In genomic region chr11:80090555-80091164, GRCm38 (mm10) we compare ENCODE assay signal across 9 mouse cellular contexts. TPM values are rescaled to one million over a fixed set of nuclear protein-coding genes. Genes with fewer than 3 reads are reported as not detected.
DNase-seq lines count a peak whose midpoint lies in the region; ATAC-seq and TF ChIP-seq lines count a peak whose summit lies in the region.
"Had no signal": no experiment of that assay in that cellular context is flagged by ENCODE, and none has a peak within 500 bp of the region (broad histone marks: within the 10 kb centered on the region; RNA-seq: fewer than 3 reads in every experiment).

No protein-coding gene starts in this region.

- H3K4me1 ChIP-seq in kidney, postnatal 0 days (replicated peaks; ENCODE audit: insufficient read depth, low read length): no peaks in the 10 kb centered on the region
- 0 out of 2 replicates have a peak, but pooled peaks cover 3% of the 10 kb centered on the region for H3K4me1 ChIP-seq in embryonic fibroblast, embryonic 13.5 days (ENCODE audit: control insufficient read depth, insufficient read depth, low read length)
- peaks cover 8% of the 10 kb centered on the region for H3K4me1 ChIP-seq in limb, embryonic 12.5 days (replicated peaks)
- peaks cover 16% of the 10 kb centered on the region for H3K4me1 ChIP-seq in neural tube, embryonic 13.5 days (replicated peaks)
- peaks cover 3% of the 10 kb centered on the region; the same call in 1 of the 2 replicates for H3K4me1 ChIP-seq in thymus, adult 2 months (replicated peaks; ENCODE audit: control insufficient read depth, insufficient read depth, low read length)

- ATAC-seq in kidney, postnatal 0 days (replicated peaks; ENCODE audit: low FRiP score, low read depth): no peak
- ATAC-seq in limb, embryonic 12.5 days (ENCODE audit: insufficient number of reproducible peaks, insufficient read depth, low FRiP score, low TSS enrichment, low read depth): no peak
- ATAC-seq in neural tube, embryonic 13.5 days (ENCODE audit: low read depth): no peak
- ATAC-seq in CD4-positive, CD25-positive, alpha-beta regulatory T cell, adult 4 months: no peak
- ATAC-seq: Patski had no signal

- H3K9ac ChIP-seq in kidney, postnatal 0 days (ENCODE audit: low read depth, low read length): 0 out of 2 replicates have a peak overlapping the region, but pooled peaks have one; percentile 93
- peak overlapping the region; percentile 97; the same call in 1 of the 2 replicates for H3K9ac ChIP-seq in limb, embryonic 12.5 days (replicated peaks)
- 0 out of 2 replicates have a peak overlapping the region, but pooled peaks have one; percentile 97 for H3K9ac ChIP-seq in neural tube, embryonic 13.5 days

- DNase-seq in kidney, postnatal 0 days (ENCODE audit: low spot score): no peak
- no peak for DNase-seq in kidney, postnatal 25 days
- no peak for DNase-seq in thymus, adult 2 months
- DNase-seq in thymus, postnatal 0 days (ENCODE audit: low spot score): no peak

- TF ChIP-seq POLR2A in embryonic fibroblast, embryonic 13.5 days (IDR thresholded peaks at IDR 0.05; ENCODE audit: low read depth, low read length): no peak
- TF ChIP-seq POLR2A in thymus, adult 2 months (IDR thresholded peaks at IDR 0.05; ENCODE audit: control insufficient read depth, extremely low read depth, insufficient read depth, low read length, poor library complexity): no peak

- TF ChIP-seq CTCF in kidney, postnatal 0 days (IDR thresholded peaks at IDR 0.05; ENCODE audit: low read depth): no peak
- no peak for TF ChIP-seq CTCF in embryonic fibroblast, embryonic 13.5 days (IDR thresholded peaks at IDR 0.05; ENCODE audit: borderline replicate concordance, insufficient read depth, low read length)
- no peak for TF ChIP-seq CTCF in thymus, adult 2 months (IDR thresholded peaks at IDR 0.05; ENCODE audit: borderline replicate concordance, control insufficient read depth, extremely low read depth, insufficient read depth, low read length, poor library complexity)

- H3K27ac ChIP-seq in kidney, postnatal 0 days: no peak overlapping the region
- H3K27ac ChIP-seq in embryonic fibroblast, embryonic 13.5 days (ENCODE audit: insufficient read depth, low read length): no peak overlapping the region
- no peak overlapping the region for H3K27ac ChIP-seq in limb, embryonic 12.5 days
- no peak overlapping the region for H3K27ac ChIP-seq in neural tube, embryonic 13.5 days (replicated peaks)
- no peak overlapping the region for H3K27ac ChIP-seq in thymus, adult 2 months (ENCODE audit: control insufficient read depth, insufficient read depth, low read length)

- H3K4me2 ChIP-seq in kidney, postnatal 0 days (ENCODE audit: low read length): peak overlapping the region; percentile 75
- peak overlapping the region; percentile 64 for H3K4me2 ChIP-seq in limb, embryonic 12.5 days
- H3K4me2 ChIP-seq in neural tube, embryonic 13.5 days: peak overlapping the region; percentile 95

- no peaks in the 10 kb centered on the region for H3K9me3 ChIP-seq in kidney, postnatal 0 days (replicated peaks; ENCODE audit: low read length)
- H3K9me3 ChIP-seq in limb, embryonic 12.5 days: no peaks in the 10 kb centered on the region
- H3K9me3 ChIP-seq in neural tube, embryonic 13.5 days: no peaks in the 10 kb centered on the region

- WGBS in kidney, postnatal 0 days: 46% methylated on average over 3 of the region's 3 CpGs
- 72% methylated on average over 3 of the region's 3 CpGs for WGBS in limb, embryonic 12.5 days
- 60% methylated on average over 3 of the region's 3 CpGs for WGBS in neural tube, embryonic 13.5 days
- WGBS in thymus, adult 2 months: 47% methylated on average over 3 of the region's 3 CpGs

- H3K36me3 ChIP-seq in kidney, postnatal 0 days (ENCODE audit: insufficient read depth, low read length): 0 out of 2 replicates have a peak, but pooled peaks cover 6% of the 10 kb centered on the region
- peaks cover 17% of the 10 kb centered on the region for H3K36me3 ChIP-seq in limb, embryonic 12.5 days
- H3K36me3 ChIP-seq in neural tube, embryonic 13.5 days: peaks cover 3% of the 10 kb centered on the region; the same call in 1 of the 2 replicates
- H3K36me3 ChIP-seq in thymus, adult 2 months (ENCODE audit: control insufficient read depth, insufficient read depth, low read length): peaks cover 4% of the 10 kb centered on the region; the same call in 1 of the 2 replicates

- peak overlapping the region; percentile 99; the same call in 1 of the 2 replicates for H3K4me3 ChIP-seq in kidney, postnatal 0 days (replicated peaks; ENCODE audit: low read depth, low read length)
- H3K4me3 ChIP-seq in embryonic fibroblast, embryonic 13.5 days (ENCODE audit: insufficient read depth, low read length): 0 out of 2 replicates have a peak overlapping the region, but pooled peaks have one; percentile 3
- peak overlapping the region; percentile 99 for H3K4me3 ChIP-seq in limb, embryonic 12.5 days (replicated peaks)
- peak overlapping the region; percentile 99 for H3K4me3 ChIP-seq in neural tube, embryonic 13.5 days
- H3K4me3 ChIP-seq in thymus, adult 2 months (ENCODE audit: control insufficient read depth, insufficient read depth, low read length): no peak overlapping the region

- no peaks in the 10 kb centered on the region for H3K27me3 ChIP-seq in kidney, postnatal 0 days (ENCODE audit: insufficient read depth, low read length)
- H3K27me3 ChIP-seq in limb, embryonic 12.5 days: no peaks in the 10 kb centered on the region
- no peaks in the 10 kb centered on the region for H3K27me3 ChIP-seq in neural tube, embryonic 13.5 days
- no peaks in the 10 kb centered on the region for H3K27me3 ChIP-seq in thymus, adult 2 months (ENCODE audit: control insufficient read depth, insufficient read depth, low read length)
- H3K27me3 ChIP-seq: Patski had no signal

RNA-seq across cellular contexts. Expression of gene Atad5, which starts 1.5 kb away (rescaled TPM):
- 4.9 and 6.0 TPM in 2 replicates for polyA plus RNA-seq in kidney, postnatal 0 days (2015; fragmentation: Nextera tagmentation; extraction: Ambion mirVana)
- 7.4 and 11.4 TPM in 2 replicates for polyA plus RNA-seq in embryonic fibroblast, embryonic 13.5 days (2011; ENCODE audit: insufficient read length, low read depth, missing spikeins)
- polyA plus RNA-seq in limb, embryonic 12.5 days (2016; fragmentation: Nextera tagmentation; extraction: Ambion mirVana): 17.4 and 19.9 TPM in 2 replicates
- polyA plus RNA-seq in neural tube, embryonic 13.5 days (2015; fragmentation: Nextera tagmentation; extraction: Ambion mirVana): 4.7 and 5.5 TPM in 2 replicates
- 3.6 and 5.1 TPM in 2 replicates for polyA plus RNA-seq in thymus, adult 2 months (2012; rRNA removed)
- polyA plus RNA-seq in thymus, postnatal 0 days (2015; fragmentation: Nextera tagmentation; extraction: Ambion mirVana): 14.9 and 15.7 TPM in 2 replicates
- 1 to 10 TPM; 3.5 to 3.6 TPM for polyA plus RNA-seq in CD4-positive, CD25-positive, alpha-beta regulatory T cell, adult 4 months (2017; shearing (Covaris generic))

RNA-seq across cellular contexts. Expression of gene Crlf3, which starts 9.9 kb away (rescaled TPM):
- polyA plus RNA-seq in kidney, postnatal 0 days (2015; fragmentation: Nextera tagmentation; extraction: Ambion mirVana): 26.5 and 26.9 TPM in 2 replicates
- polyA plus RNA-seq in embryonic fibroblast, embryonic 13.5 days (2011; ENCODE audit: insufficient read length, low read depth, missing spikeins): 20.7 and 27.2 TPM in 2 replicates
- polyA plus RNA-seq in limb, embryonic 12.5 days (2016; fragmentation: Nextera tagmentation; extraction: Ambion mirVana): 59.4 and 60.1 TPM in 2 replicates
- 17.7 and 19.9 TPM in 2 replicates for polyA plus RNA-seq in neural tube, embryonic 13.5 days (2015; fragmentation: Nextera tagmentation; extraction: Ambion mirVana)
- polyA plus RNA-seq in thymus, adult 2 months (2012; rRNA removed): 65.0 and 65.3 TPM in 2 replicates
- polyA plus RNA-seq in thymus, postnatal 0 days (2015; fragmentation: Nextera tagmentation; extraction: Ambion mirVana): 110 and 116 TPM in 2 replicates
- polyA plus RNA-seq in CD4-positive, CD25-positive, alpha-beta regulatory T cell, adult 4 months (2017; shearing (Covaris generic)): 100 to 1,000 TPM; 125 to 134 TPM

RNA-seq across cellular contexts. Expression of gene Tefm, which starts 51.3 kb away (rescaled TPM):
- 35.9 and 36.5 TPM in 2 replicates for polyA plus RNA-seq in kidney, postnatal 0 days (2015; fragmentation: Nextera tagmentation; extraction: Ambion mirVana)
- 13.9 and 16.6 TPM in 2 replicates for polyA plus RNA-seq in embryonic fibroblast, embryonic 13.5 days (2011; ENCODE audit: insufficient read length, low read depth, missing spikeins)
- 32.4 and 34.9 TPM in 2 replicates for polyA plus RNA-seq in limb, embryonic 12.5 days (2016; fragmentation: Nextera tagmentation; extraction: Ambion mirVana)
- 26.6 and 27.2 TPM in 2 replicates for polyA plus RNA-seq in neural tube, embryonic 13.5 days (2015; fragmentation: Nextera tagmentation; extraction: Ambion mirVana)
- polyA plus RNA-seq in thymus, adult 2 months (2012; rRNA removed): 5.1 and 6.8 TPM in 2 replicates
- 39.2 and 41.0 TPM in 2 replicates for polyA plus RNA-seq in thymus, postnatal 0 days (2015; fragmentation: Nextera tagmentation; extraction: Ambion mirVana)
- 10 to 100 TPM; 26.0 to 35.7 TPM for polyA plus RNA-seq in CD4-positive, CD25-positive, alpha-beta regulatory T cell, adult 4 months (2017; shearing (Covaris generic))
